Mouse (Mus musculus): ENCODE data around the gene Entpd3.

- TF ChIP-seq CTCF (IDR thresholded peaks at IDR 0.05; ENCODE audit: low read depth), result no peak
- TF ChIP-seq EP300 (IDR thresholded peaks at IDR 0.05; ENCODE audit: low read depth), result no peak
Measured at GRCm38 (mm10) chr9:120545994-120546393, 6.4 kb downstream of the Entpd3 start.

All from liver, postnatal 0 days (tissue).